Mouse (Mus musculus): ENCODE results near the gene Arl16. TPM values are rescaled to one million over a fixed set of nuclear protein-coding genes. Genes with fewer than 3 reads are reported as not detected.

Arl16 gene
- total and polyA plus RNA-seq, 2 experiments from 2014 or later = 35.2 to 56.4 TPM

DNA sequence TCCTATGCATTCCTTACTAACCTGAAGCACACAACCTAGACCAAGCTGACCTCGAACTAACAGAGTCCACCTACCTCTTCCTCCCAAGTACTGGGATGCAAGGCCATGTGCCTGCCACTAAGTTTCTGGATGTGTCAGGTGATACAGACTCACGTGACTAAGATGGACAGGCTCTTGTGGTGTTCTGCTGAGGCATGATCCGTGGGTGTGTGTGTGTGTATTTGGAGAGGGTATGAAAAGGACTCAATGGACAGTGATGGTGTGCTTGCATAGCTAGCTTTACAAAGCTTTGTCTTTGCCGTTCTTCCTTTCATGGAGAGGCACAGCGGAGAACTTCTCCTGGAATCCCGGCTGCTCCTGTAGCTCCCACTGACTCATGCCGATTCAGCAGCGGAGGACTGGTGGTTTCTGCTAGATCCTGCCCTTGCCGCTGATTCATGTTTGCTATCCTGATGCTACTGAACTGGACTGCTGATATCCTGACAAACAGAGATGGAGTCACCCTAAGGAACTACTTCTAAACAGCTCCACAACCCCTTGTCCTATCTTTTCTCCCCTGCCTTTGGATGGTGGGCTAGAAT, 41.0 kb upstream of the Arl16 start:
- Histone ChIP-seq H3K27ac (ENCODE audit: low read depth, low read length) (no peak overlapping the region), H3K9ac (no peak overlapping the region), H3K4me1 (ENCODE audit: insufficient read depth) (no peaks in the 10 kb centered on the region), H3K4me3 (ENCODE audit: low read depth, low read length) (no peak overlapping the region), H3K27me3 (ENCODE audit: insufficient read depth, low read length) (no peaks in the 10 kb centered on the region), H3K36me3 (ENCODE audit: insufficient read depth) (no peaks in the 10 kb centered on the region), H3K4me2 (ENCODE audit: low read depth) (no peak overlapping the region), H3K9me3 (ENCODE audit: low read length) (no peaks in the 10 kb centered on the region)
- no peak for ATAC-seq
- no peak for TF ChIP-seq CTCF (IDR thresholded peaks at IDR 0.05; ENCODE audit: low read depth)
- WGBS = 86% methylated on average over 9 of the region's 9 CpGs
- DNase-seq = no peak

DNA sequence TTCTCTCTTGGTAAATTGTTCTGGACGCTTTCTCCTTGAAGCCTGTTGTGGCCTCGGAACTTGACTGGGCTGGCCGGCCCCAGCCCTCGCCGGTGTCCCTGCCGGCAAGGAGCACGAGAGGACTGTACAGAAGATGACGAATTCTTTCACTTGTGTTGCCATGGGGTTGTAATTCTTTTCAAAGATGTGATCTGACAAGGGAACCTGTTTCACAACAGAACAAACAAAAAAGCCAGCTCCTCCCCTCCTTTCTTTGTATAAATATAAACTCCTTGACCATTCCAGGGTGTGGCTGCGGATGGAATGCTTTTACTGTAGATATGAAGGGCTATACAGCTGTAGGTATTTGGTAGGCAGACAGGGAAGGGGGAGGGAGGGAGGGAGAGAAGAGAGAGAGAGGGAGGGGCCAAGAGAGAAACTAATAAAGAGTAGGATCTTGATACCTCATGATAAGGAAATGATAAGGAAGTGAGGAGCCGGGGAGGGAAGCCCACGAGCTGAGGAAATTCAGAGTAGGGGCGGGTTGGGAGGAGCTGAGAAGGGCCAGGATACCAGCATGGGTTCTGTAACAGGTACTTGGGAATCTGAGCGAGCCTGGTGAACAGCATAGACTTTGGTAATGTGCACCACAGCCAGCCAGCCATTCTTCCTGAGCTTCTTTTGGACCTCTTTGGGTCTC, 40.3 kb upstream of the Arl16 start:
- Histone ChIP-seq H3K9ac (no peak overlapping the region), H3K36me3 (ENCODE audit: insufficient read depth) (no peaks in the 10 kb centered on the region), H3K4me3 (ENCODE audit: low read depth, low read length) (no peak overlapping the region), H3K27me3 (ENCODE audit: insufficient read depth, low read length) (no peaks in the 10 kb centered on the region), H3K4me1 (ENCODE audit: insufficient read depth) (no peaks in the 10 kb centered on the region), H3K9me3 (ENCODE audit: low read length) (no peaks in the 10 kb centered on the region), H3K27ac (ENCODE audit: low read depth, low read length) (no peak overlapping the region), H3K4me2 (ENCODE audit: low read depth) (no peak overlapping the region)
- no peak for DNase-seq
- no peak for TF ChIP-seq CTCF (IDR thresholded peaks at IDR 0.05; ENCODE audit: low read depth)
- WGBS = 80% methylated on average over 13 of the region's 13 CpGs
- no peak for ATAC-seq

DNA sequence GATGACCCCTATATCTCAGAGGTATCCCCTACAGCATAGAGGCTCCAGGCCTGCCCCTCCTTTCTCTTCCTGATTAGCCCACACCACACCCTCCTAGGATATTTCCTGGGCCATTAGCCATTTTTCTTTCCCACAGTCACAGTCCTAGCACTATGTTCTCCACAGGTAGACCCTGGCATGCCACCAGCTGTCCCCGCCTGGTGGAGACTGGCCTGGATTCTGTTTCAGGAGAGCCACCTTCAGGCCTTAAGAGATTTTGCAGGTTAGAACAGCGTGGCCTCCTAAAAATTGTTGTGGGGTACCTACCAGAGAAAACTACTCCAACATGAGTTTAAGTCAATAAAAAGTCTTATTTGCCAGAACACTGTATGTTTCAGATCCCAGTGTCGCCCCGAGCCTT, 39.5 kb upstream of the Arl16 start:
- Histone ChIP-seq H3K36me3 (ENCODE audit: insufficient read depth) (no peaks in the 10 kb centered on the region), H3K27me3 (ENCODE audit: insufficient read depth, low read length) (no peaks in the 10 kb centered on the region), H3K4me1 (ENCODE audit: insufficient read depth) (no peaks in the 10 kb centered on the region), H3K9me3 (ENCODE audit: low read length) (no peaks in the 10 kb centered on the region), H3K4me3 (ENCODE audit: low read depth, low read length) (no peak overlapping the region), H3K27ac (ENCODE audit: low read depth, low read length) (no peak overlapping the region), H3K9ac (no peak overlapping the region), H3K4me2 (ENCODE audit: low read depth) (no peak overlapping the region)
- TF ChIP-seq CTCF (IDR thresholded peaks at IDR 0.05; ENCODE audit: low read depth) = peak; percentile 37
- ATAC-seq (no peak), DNase-seq (no peak)
- 60% methylated on average over 4 of the region's 4 CpGs for WGBS

DNA sequence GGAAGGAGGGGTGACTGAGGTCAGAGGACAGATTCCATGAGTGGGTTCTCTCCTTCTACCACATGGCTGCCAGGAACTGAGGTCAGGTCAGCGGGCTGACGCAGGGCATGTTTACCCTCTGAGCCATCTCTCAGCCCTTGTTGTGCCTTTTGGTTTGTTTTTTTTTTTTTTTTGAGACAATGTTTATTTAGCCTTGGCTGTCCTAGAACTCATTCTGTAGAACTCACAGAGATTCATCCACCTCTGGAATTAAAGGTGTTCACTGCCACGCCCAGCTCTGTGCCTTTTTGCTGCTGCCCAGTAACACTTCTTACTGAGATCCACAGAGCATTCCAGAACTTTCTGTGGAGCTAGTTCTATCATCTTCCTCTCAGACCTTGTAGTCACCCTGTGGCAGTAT, 38.3 kb upstream of the Arl16 start:
- H3K4me3 ChIP-seq (ENCODE audit: low read depth, low read length) = no peak overlapping the region
- DNase-seq (no peak), ATAC-seq (no peak)
- H3K4me2 ChIP-seq (ENCODE audit: low read depth) = no peak overlapping the region
- no peak overlapping the region for H3K9ac ChIP-seq
- H3K36me3 ChIP-seq (ENCODE audit: insufficient read depth) = no peaks in the 10 kb centered on the region
- H3K9me3 ChIP-seq (ENCODE audit: low read length) = no peaks in the 10 kb centered on the region
- H3K27me3 ChIP-seq (ENCODE audit: insufficient read depth, low read length) = no peaks in the 10 kb centered on the region
- no peak overlapping the region for H3K27ac ChIP-seq (ENCODE audit: low read depth, low read length)
- no peak for TF ChIP-seq CTCF (IDR thresholded peaks at IDR 0.05; ENCODE audit: low read depth)
- no peaks in the 10 kb centered on the region for H3K4me1 ChIP-seq (ENCODE audit: insufficient read depth)
- 91% methylated on average over 3 of the region's 3 CpGs for WGBS

DNA sequence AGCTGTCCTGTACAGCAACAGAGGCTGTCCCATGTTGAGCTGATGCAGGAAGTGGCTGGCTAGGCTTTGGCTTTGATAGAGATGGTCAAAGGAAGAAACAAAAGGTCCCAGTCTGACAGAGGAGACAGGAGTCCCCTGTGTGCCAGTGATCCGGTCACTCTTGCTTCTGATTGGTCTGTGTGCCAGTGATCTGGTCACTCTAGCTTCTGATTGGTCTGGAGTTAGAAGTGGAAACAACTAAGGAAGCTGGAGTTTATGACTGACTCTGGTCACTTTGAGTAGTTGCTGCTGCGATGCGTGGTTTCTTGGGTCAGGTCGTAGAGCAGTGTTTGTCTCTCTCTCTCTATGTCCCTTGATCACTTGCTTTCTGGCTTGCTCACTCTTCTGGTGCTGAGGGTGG, 34.3 kb upstream of the Arl16 start:
- DNase-seq (no peak), ATAC-seq (no peak)
- H3K4me3 ChIP-seq (ENCODE audit: low read depth, low read length) = no peak overlapping the region

DNA sequence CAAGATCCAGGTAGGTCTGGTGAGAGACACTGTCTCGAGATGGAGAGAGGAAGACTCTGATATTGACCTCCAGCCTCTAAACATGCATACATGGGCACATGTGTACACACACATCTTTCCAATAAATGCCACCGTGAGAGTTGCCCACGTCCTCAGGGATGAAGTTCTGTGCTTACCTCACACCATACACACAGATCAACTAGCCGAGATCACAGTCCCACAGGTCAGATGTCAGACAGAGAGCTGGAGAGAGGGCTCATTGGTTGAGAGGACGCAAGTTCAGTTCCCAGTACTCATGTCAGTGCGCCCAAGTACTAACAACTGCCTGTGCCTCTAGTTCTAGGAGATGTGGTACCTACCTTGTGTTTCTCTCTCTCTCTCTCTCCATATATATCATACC, 33.6 kb upstream of the Arl16 start:
- no peak for ATAC-seq
- no peak for DNase-seq
- no peak for TF ChIP-seq CTCF (IDR thresholded peaks at IDR 0.05; ENCODE audit: low read depth)
- no peaks in the 10 kb centered on the region for H3K9me3 ChIP-seq (ENCODE audit: low read length)
- no peak overlapping the region for H3K9ac ChIP-seq
- H3K27me3 ChIP-seq (ENCODE audit: insufficient read depth, low read length) = no peaks in the 10 kb centered on the region
- WGBS = 68% methylated on average over 6 of the region's 6 CpGs
- H3K4me2 ChIP-seq (ENCODE audit: low read depth) = no peak overlapping the region
- H3K36me3 ChIP-seq (ENCODE audit: insufficient read depth) = peaks cover 26% of the 10 kb centered on the region; the same call in 1 of the 2 replicates
- no peak overlapping the region for H3K4me3 ChIP-seq (ENCODE audit: low read depth, low read length)
- H3K4me1 ChIP-seq (ENCODE audit: insufficient read depth) = no peaks in the 10 kb centered on the region
- H3K27ac ChIP-seq (ENCODE audit: low read depth, low read length) = no peak overlapping the region

More for the DNA sequence above, 34.3 kb upstream of the Arl16 start:
- no peak overlapping the region for H3K27ac ChIP-seq (ENCODE audit: low read depth, low read length)
- no peak overlapping the region for H3K9ac ChIP-seq
- no peaks in the 10 kb centered on the region for H3K27me3 ChIP-seq (ENCODE audit: insufficient read depth, low read length)
- no peaks in the 10 kb centered on the region for H3K4me1 ChIP-seq (ENCODE audit: insufficient read depth)
- WGBS = 88% methylated on average over 4 of the region's 4 CpGs
- no peak overlapping the region for H3K4me2 ChIP-seq (ENCODE audit: low read depth)
- H3K36me3 ChIP-seq (ENCODE audit: insufficient read depth) = peaks cover 20% of the 10 kb centered on the region; the same call in 1 of the 2 replicates
- H3K9me3 ChIP-seq (ENCODE audit: low read length) = no peaks in the 10 kb centered on the region
- no peak for TF ChIP-seq CTCF (IDR thresholded peaks at IDR 0.05; ENCODE audit: low read depth)

DNA sequence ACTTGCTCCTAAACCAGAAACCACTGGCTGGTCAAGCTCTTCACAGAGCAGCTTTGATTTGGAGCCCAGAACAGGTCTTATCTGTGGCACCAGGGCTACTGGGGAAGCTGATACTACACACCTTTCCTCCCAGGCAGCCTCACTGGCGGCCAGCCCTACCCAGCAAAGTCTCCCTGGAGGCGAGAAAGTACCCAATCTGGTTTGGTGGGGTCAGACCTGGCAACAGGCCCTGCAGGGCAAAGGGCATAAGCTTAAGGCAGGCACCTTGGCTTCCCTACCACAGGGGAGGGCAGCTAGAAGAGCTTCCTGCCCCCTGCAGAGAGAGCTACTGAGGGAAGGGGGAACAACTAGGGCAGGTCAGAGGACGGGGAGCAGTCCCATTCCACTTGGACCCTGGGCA, 33.0 kb upstream of the Arl16 start:
- H3K27ac ChIP-seq (ENCODE audit: low read depth, low read length) = no peak overlapping the region
- no peaks in the 10 kb centered on the region for H3K27me3 ChIP-seq (ENCODE audit: insufficient read depth, low read length)
- H3K4me3 ChIP-seq (ENCODE audit: low read depth, low read length) = no peak overlapping the region
- ATAC-seq = no peak
- H3K4me1 ChIP-seq (ENCODE audit: insufficient read depth) = no peaks in the 10 kb centered on the region
- no peaks in the 10 kb centered on the region for H3K9me3 ChIP-seq (ENCODE audit: low read length)
- 24% methylated on average over 3 of the region's 3 CpGs for WGBS
- TF ChIP-seq CTCF (IDR thresholded peaks at IDR 0.05; ENCODE audit: low read depth) = no peak
- no peak for DNase-seq
- peaks cover 33% of the 10 kb centered on the region for H3K36me3 ChIP-seq (ENCODE audit: insufficient read depth)
- no peak overlapping the region for H3K4me2 ChIP-seq (ENCODE audit: low read depth)
- H3K9ac ChIP-seq = no peak overlapping the region

All from forebrain, postnatal 0 days (tissue).